Mouse (Mus musculus) thymus, postnatal 14 days (tissue): Measurements from ENCODE around the gene Nr5a1.
A peak's percentile ranks its signal among the peaks of the same experiment; 100 is the strongest.

ENCODE experiments used
- DNase-seq: peaks from one replicate; pipeline ENCODE4 v3.0.0; 2021

The Nr5a1 gene

DNA sequence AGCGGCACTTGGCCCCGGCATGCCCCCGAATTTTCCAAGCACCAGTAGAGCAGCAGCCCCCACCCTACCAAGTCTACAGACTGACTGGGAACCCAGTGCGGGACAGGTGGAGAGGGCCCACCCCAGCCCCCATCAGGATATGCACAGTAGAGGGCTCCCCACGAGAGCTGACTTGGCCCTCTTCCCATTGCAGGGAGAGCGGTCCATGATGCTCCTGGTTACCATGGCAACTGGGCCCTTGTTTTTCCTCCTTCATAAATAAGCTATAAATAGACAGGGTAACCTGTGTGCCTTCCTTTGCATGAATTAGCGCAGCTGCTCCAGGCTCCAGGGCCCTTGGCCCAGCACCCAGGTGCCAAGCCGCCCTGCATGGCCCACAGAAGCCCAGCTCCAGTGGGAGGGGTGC, 67.1 kb downstream of the Nr5a1 start:
- DNase-seq: no peak

DNA sequence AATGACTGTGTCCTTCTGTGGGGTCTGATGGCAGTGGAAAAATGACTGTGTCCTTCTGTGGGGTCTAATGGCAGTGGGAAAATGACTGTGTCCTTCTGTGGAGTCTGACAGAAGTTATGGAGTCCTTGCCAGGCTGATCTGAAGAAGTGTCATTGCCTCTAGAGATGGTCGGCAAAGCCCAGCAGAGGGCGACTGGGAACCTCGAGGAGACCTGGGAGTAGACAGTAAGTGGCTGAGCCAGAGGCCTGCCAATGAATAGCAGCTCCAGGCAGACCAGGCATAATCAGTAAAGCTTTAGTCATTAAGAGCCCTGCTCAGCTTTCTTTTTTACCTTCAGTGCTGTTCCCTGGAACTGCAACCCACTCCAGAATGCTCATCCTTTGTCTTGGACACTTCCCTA, 68.4 kb downstream of the Nr5a1 start:
- DNase-seq: peak; percentile 70

DNA sequence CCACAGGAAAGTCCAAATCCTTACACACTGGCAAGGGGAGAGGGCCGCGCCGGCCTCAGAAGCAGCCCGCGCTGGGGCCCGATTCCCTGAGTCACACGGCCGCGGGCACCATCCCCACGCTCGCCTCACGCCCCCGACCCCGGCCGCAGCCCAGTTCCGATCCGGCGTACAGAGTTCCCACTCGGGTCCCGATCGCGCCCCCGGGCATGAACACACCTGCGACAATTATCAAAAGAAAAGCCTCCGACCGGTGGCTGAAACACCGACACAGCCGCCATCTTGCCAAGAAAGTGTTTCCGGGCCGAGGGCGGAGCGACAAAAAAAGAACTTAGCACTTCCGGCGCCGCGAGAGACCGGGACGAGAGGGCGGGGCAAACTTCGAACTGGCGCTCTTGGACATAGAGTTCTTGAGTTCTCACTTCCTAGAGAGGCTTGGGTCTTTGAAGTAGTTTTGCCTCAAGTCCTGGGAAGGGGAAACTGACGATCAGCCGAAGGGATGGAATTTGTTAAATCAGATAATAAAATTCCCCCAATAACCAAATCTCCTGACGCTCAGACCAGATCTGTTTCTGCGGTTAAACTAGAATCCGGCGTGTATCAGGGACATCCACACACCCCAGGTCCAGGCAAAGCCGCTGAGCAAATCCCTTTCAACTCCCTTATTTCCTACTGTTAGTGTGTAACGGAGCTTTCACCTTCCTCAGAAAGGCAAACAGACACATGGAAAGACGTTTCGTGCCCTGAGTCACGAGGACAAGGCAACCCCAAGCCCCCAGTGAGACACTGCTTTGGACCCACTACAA, 70.5 kb downstream of the Nr5a1 start, which contains the start of gene Psmb7:
Gene Psmb7 (minus strand): TSS at position 463 of the 803 bp plus-strand sequence.
- DNase-seq: peak; percentile 91
